Mouse (Mus musculus) left cerebral cortex, postnatal 14 days (tissue): ENCODE results near the gene Akna. TPM values are rescaled to one million over a fixed set of nuclear protein-coding genes. Genes with fewer than 3 reads are reported as not detected.

Experiments
- DNase-seq, 2 experiments: peaks; one replicate each; pipeline ENCODE4 v3.0.0; 2021 to 2022; ENCODE audit warnings: low spot score in 2 of 2, mixed read lengths in 1 of 2
- intact Hi-C: fragments of 180-260 bp; cut with DNase I; formaldehyde crosslinking; loops from one replicate; pipeline ENCODE4 v1.15.1; 2025
- total RNA-seq, 2 experiments: library from RNA; stranded (reverse); gene quantifications; 2 replicates each; pipeline ENCODE4 v1.2.3; 2021

The Akna gene
- total RNA-seq, 2 experiments from 2014 or later, result 3.9 to 4.0 TPM

GRCm38 (mm10) chr4:63414951-63415350 is 11.8 kb upstream of the Akna start:
- no peak for DNase-seq
- intact Hi-C loops, result loop anchor here (5.0 kb wide), 2 partner anchors 427 to 1077 kb away; no protein-coding TSS in a partner anchor

GRCm38 (mm10) chr4:63411222-63411621 is 8.1 kb upstream of the Akna start:
- no peak for DNase-seq
- intact Hi-C loops, result no loop called here

GRCm38 (mm10) chr4:63410583-63410934 is 7.4 kb upstream of the Akna start:
- intact Hi-C loops, result no loop called here
- DNase-seq, result peak; percentile 92 to 93

GRCm38 (mm10) chr4:63409908-63410582 is 6.9 kb upstream of the Akna start:
- DNase-seq, result peak in 1 of 2 experiments; percentile 41
- intact Hi-C loops, result loop anchor here (1.0 to 10.0 kb wide), 2 partner anchors 42 to 225 kb away; no protein-coding TSS in a partner anchor

- intact Hi-C loops, result loop anchor here (1.0 to 10.0 kb wide), 2 partner anchors 41 to 225 kb away; no protein-coding TSS in a partner anchor
- no peak for DNase-seq
These were observed 6.3 kb upstream of the Akna start for GRCm38 (mm10) chr4:63409317-63409907.

GRCm38 (mm10) chr4:63408649-63409048 is 5.5 kb upstream of the Akna start:
- intact Hi-C loops, result loop anchor here (1.0 to 10.0 kb wide), 2 partner anchors 40 to 224 kb away; no protein-coding TSS in a partner anchor

GRCm38 (mm10) chr4:63408247-63408646 is 5.1 kb upstream of the Akna start:
- DNase-seq, result no peak
- intact Hi-C loops, result loop anchor here (10.0 kb wide), 1 partner anchor 223 kb away; no protein-coding TSS in a partner anchor

More at GRCm38 (mm10) chr4:63408649-63409048, 5.5 kb upstream of the Akna start:
- DNase-seq, result peak in 1 of 2 experiments; percentile 68

GRCm38 (mm10) chr4:63405683-63406082 is 2.5 kb upstream of the Akna start:
- DNase-seq, result no peak
- intact Hi-C loops, result loop anchor here (2.0 to 10.0 kb wide), 2 partner anchors 221 to 247 kb away; no protein-coding TSS in a partner anchor

- no peak for DNase-seq
- intact Hi-C loops, result loop anchor here (2.0 to 10.0 kb wide), 2 partner anchors 220 to 246 kb away; no protein-coding TSS in a partner anchor
These were observed 1.9 kb upstream of the Akna start for GRCm38 (mm10) chr4:63405051-63405450.

- intact Hi-C loops, result loop anchor here (2.0 to 10.0 kb wide), 2 partner anchors 219 to 245 kb away; no protein-coding TSS in a partner anchor
- DNase-seq, result no peak
These were observed 1.1 kb upstream of the Akna start for GRCm38 (mm10) chr4:63404205-63404604.

- DNase-seq, result no peak
- intact Hi-C loops, result loop anchor here (10.0 kb wide), 1 partner anchor 218 kb away; no protein-coding TSS in a partner anchor
These were observed 596 bp downstream of the Akna start for GRCm38 (mm10) chr4:63402558-63402957.

- DNase-seq, result no peak
- intact Hi-C loops, result loop anchor here (10.0 kb wide), 1 partner anchor 217 kb away; no protein-coding TSS in a partner anchor
These were observed 1.1 kb downstream of the Akna start for GRCm38 (mm10) chr4:63402056-63402455.

- intact Hi-C loops, result loop anchor here (10.0 kb wide), 1 partner anchor 217 kb away; no protein-coding TSS in a partner anchor
- no peak for DNase-seq
These were observed 1.5 kb downstream of the Akna start for GRCm38 (mm10) chr4:63401620-63402019.

- no peak for DNase-seq
- intact Hi-C loops, result loop anchor here (10.0 kb wide), 1 partner anchor 216 kb away; no protein-coding TSS in a partner anchor
These were observed 2.4 kb downstream of the Akna start for GRCm38 (mm10) chr4:63400541-63401306.

- no peak for DNase-seq
- intact Hi-C loops, result loop anchor here (10.0 kb wide), 1 partner anchor 215 kb away; no protein-coding TSS in a partner anchor
These were observed 3.4 kb downstream of the Akna start for GRCm38 (mm10) chr4:63399691-63400270.

- intact Hi-C loops, result no loop called here
- no peak for DNase-seq
These were observed 4.1 kb downstream of the Akna start for GRCm38 (mm10) chr4:63398854-63399609.

- DNase-seq, result no peak
- intact Hi-C loops, result no loop called here
These were observed 5.1 kb downstream of the Akna start for GRCm38 (mm10) chr4:63397981-63398537.

- no peak for DNase-seq
These were observed 11.8 kb downstream of the Akna start for GRCm38 (mm10) chr4:63391322-63391721.

More at GRCm38 (mm10) chr4:63391322-63391721, 11.8 kb downstream of the Akna start:
- intact Hi-C loops, result no loop called here
